Mouse (Mus musculus) limb, embryonic 15.5 days (tissue): ENCODE measurements around the gene Mpp6. TPM values are rescaled to one million over a fixed set of nuclear protein-coding genes. Genes with fewer than 3 reads are reported as not detected.

ENCODE experiments used
- ATAC-seq: fragments of 200-750 bp; cut with Nextera tagmentation; 2 replicates; pipeline ENCODE4 v1.8.0; 2017; ENCODE audit warnings: low read depth, moderate TSS enrichment; ENCODE audit not compliant: insufficient number of reproducible peaks, low FRiP score, low TSS enrichment
- H3K27ac ChIP-seq: fragments of 300-500 bp; sonication (generic); 2 replicates; pipeline ENCODE4 v1.5.1; 2015; ENCODE audit warnings: moderate library complexity, mild to moderate bottlenecking, inconsistent platforms
- H3K27me3 ChIP-seq: fragments of 300-500 bp; sonication (generic); 2 replicates; pipeline ENCODE4 v1.6.1; 2015; ENCODE audit warnings: inconsistent platforms
- H3K36me3 ChIP-seq: fragments of 300-500 bp; sonication (generic); 2 replicates; pipeline ENCODE4 v1.6.1; 2015; ENCODE audit warnings: inconsistent platforms
- H3K4me1 ChIP-seq: fragments of 300-500 bp; sonication (generic); 2 replicates; pipeline ENCODE4 v1.6.1; 2015; ENCODE audit warnings: inconsistent platforms
- H3K4me2 ChIP-seq: fragments of 300-500 bp; sonication (generic); 2 replicates; pipeline ENCODE4 v1.6.1; 2015; ENCODE audit warnings: mild to moderate bottlenecking, inconsistent platforms
- H3K4me3 ChIP-seq: fragments of 300-500 bp; sonication (generic); 2 replicates; pipeline ENCODE4 v1.5.1; 2015; ENCODE audit warnings: mild to moderate bottlenecking, inconsistent platforms
- H3K9ac ChIP-seq: fragments of 300-500 bp; sonication (generic); 2 replicates; pipeline ENCODE4 v1.6.1; 2015; ENCODE audit warnings: inconsistent platforms
- H3K9me3 ChIP-seq: fragments of 300-500 bp; sonication (generic); 2 replicates; pipeline ENCODE4 v1.6.1; 2016; ENCODE audit warnings: inconsistent platforms
- WGBS: fragments of 180-500 bp; shearing (Covaris S2); methylation state at CpG from one replicate; pipeline ENCODE4 v1.1.7; 2015; 5-methylcytosine and 5-hydroxymethylcytosine counted together
- polyA plus RNA-seq: library from polyadenylated mRNA; unstranded; fragments of >200 nt; fragmentation: Nextera tagmentation; extraction: Ambion mirVana; gene quantifications from 2 replicates; pipeline ENCODE4 v1.2.1, GENCODE M21; 2015

The Mpp6 gene
- polyA plus RNA-seq, 1 experiment from 2014 or later: 56.9 TPM

GRCm38 (mm10) chr6:50111111-50111655 lies 1.1 kb downstream of the Mpp6 start:
- Histone ChIP-seq H3K9me3 (no peaks in the 10 kb centered on the region), H3K27me3 (0 out of 2 replicates have a peak, but pooled peaks cover 7% of the 10 kb centered on the region), H3K36me3 (no peaks in the 10 kb centered on the region), H3K4me3 (peak overlapping the region; percentile 79), H3K4me1 (peaks cover 14% of the 10 kb centered on the region), H3K4me2 (peak overlapping the region; percentile 84), H3K9ac (peak overlapping the region; percentile 70), H3K27ac (peak overlapping the region; percentile 85; the same call in 1 of the 2 replicates)
- no peak for ATAC-seq
- 7% methylated on average over 6 of the region's 6 CpGs for WGBS

GRCm38 (mm10) chr6:50112775-50113174 lies 2.7 kb downstream of the Mpp6 start:
- Histone ChIP-seq H3K9me3 (no peaks in the 10 kb centered on the region), H3K4me1 (peaks cover 14% of the 10 kb centered on the region), H3K4me3 (peak overlapping the region; percentile 5; the same call in 1 of the 2 replicates), H3K9ac (no peak overlapping the region), H3K4me2 (no peak overlapping the region), H3K27me3 (0 out of 2 replicates have a peak, but pooled peaks cover 7% of the 10 kb centered on the region), H3K36me3 (no peaks in the 10 kb centered on the region), H3K27ac (0 out of 2 replicates have a peak overlapping the region, but pooled peaks have one; percentile 22)
- ATAC-seq: peak; percentile 73
- 1% methylated on average over 8 of the region's 8 CpGs for WGBS

GRCm38 (mm10) chr6:50114280-50114679 lies 4.2 kb downstream of the Mpp6 start:
- no peak overlapping the region for H3K9ac ChIP-seq
- no peak overlapping the region for H3K27ac ChIP-seq
- H3K27me3 ChIP-seq: no peaks in the 10 kb centered on the region
- peaks cover 10% of the 10 kb centered on the region for H3K4me1 ChIP-seq
- H3K36me3 ChIP-seq: no peaks in the 10 kb centered on the region
- no peaks in the 10 kb centered on the region for H3K9me3 ChIP-seq
- ATAC-seq: no peak
- WGBS: 87% methylated on average over 6 of the region's 6 CpGs
- H3K4me3 ChIP-seq: no peak overlapping the region
- H3K4me2 ChIP-seq: no peak overlapping the region

GRCm38 (mm10) chr6:50120931-50121330 lies 10.9 kb downstream of the Mpp6 start:
- H3K9ac ChIP-seq: no peak overlapping the region
- no peaks in the 10 kb centered on the region for H3K27me3 ChIP-seq
- no peaks in the 10 kb centered on the region for H3K9me3 ChIP-seq
- no peak overlapping the region for H3K4me2 ChIP-seq
- H3K27ac ChIP-seq: no peak overlapping the region
- no peaks in the 10 kb centered on the region for H3K4me1 ChIP-seq
- H3K36me3 ChIP-seq: peaks cover 4% of the 10 kb centered on the region; the same call in 1 of the 2 replicates
- 86% methylated on average over 1 of the region's 1 CpGs for WGBS
- H3K4me3 ChIP-seq: no peak overlapping the region
- ATAC-seq: no peak

- Histone ChIP-seq H3K4me1 (no peaks in the 10 kb centered on the region), H3K27me3 (no peaks in the 10 kb centered on the region), H3K4me2 (no peak overlapping the region), H3K9ac (no peak overlapping the region), H3K9me3 (no peaks in the 10 kb centered on the region), H3K4me3 (no peak overlapping the region), H3K36me3 (peaks cover 4% of the 10 kb centered on the region; the same call in 1 of the 2 replicates), H3K27ac (no peak overlapping the region)
- ATAC-seq: no peak
- WGBS: 95% methylated on average over 4 of the region's 4 CpGs
Measured at GRCm38 (mm10) chr6:50122835-50123234, 12.8 kb downstream of the Mpp6 start.

- Histone ChIP-seq H3K4me1 (no peaks in the 10 kb centered on the region), H3K4me3 (no peak overlapping the region), H3K4me2 (no peak overlapping the region), H3K9ac (no peak overlapping the region), H3K36me3 (peaks cover 5% of the 10 kb centered on the region; the same call in 1 of the 2 replicates), H3K27me3 (no peaks in the 10 kb centered on the region), H3K27ac (no peak overlapping the region), H3K9me3 (no peaks in the 10 kb centered on the region)
- 91% methylated on average over 2 of the region's 2 CpGs for WGBS
- no peak for ATAC-seq
Measured at GRCm38 (mm10) chr6:50124197-50124596, 14.2 kb downstream of the Mpp6 start.

- WGBS: 95% methylated on average over 2 of the region's 2 CpGs
- Histone ChIP-seq H3K36me3 (peaks cover 8% of the 10 kb centered on the region), H3K4me1 (no peaks in the 10 kb centered on the region), H3K9ac (no peak overlapping the region), H3K4me2 (no peak overlapping the region), H3K27ac (no peak overlapping the region), H3K27me3 (no peaks in the 10 kb centered on the region), H3K4me3 (no peak overlapping the region), H3K9me3 (no peaks in the 10 kb centered on the region)
- no peak for ATAC-seq
Measured at GRCm38 (mm10) chr6:50126331-50126730, 16.3 kb downstream of the Mpp6 start.

- 92% methylated on average over 6 of the region's 6 CpGs for WGBS
- Histone ChIP-seq H3K4me2 (no peak overlapping the region), H3K4me3 (no peak overlapping the region), H3K27ac (no peak overlapping the region), H3K9ac (no peak overlapping the region), H3K9me3 (no peaks in the 10 kb centered on the region), H3K36me3 (peaks cover 8% of the 10 kb centered on the region), H3K27me3 (no peaks in the 10 kb centered on the region), H3K4me1 (no peaks in the 10 kb centered on the region)
- ATAC-seq: no peak
Measured at GRCm38 (mm10) chr6:50127536-50127935, 17.5 kb downstream of the Mpp6 start.

GRCm38 (mm10) chr6:50137651-50138050 lies 27.6 kb downstream of the Mpp6 start:
- no peak for ATAC-seq
- WGBS: 80% methylated on average over 3 of the region's 3 CpGs
- no peaks in the 10 kb centered on the region for H3K27me3 ChIP-seq

GRCm38 (mm10) chr6:50139526-50139925 lies 29.5 kb downstream of the Mpp6 start:
- ATAC-seq: no peak
- H3K4me1 ChIP-seq: no peaks in the 10 kb centered on the region
- no peak overlapping the region for H3K9ac ChIP-seq
- H3K4me2 ChIP-seq: no peak overlapping the region
- H3K27ac ChIP-seq: no peak overlapping the region
- H3K36me3 ChIP-seq: no peaks in the 10 kb centered on the region
- H3K9me3 ChIP-seq: no peaks in the 10 kb centered on the region
- WGBS: 90% methylated on average over 3 of the region's 3 CpGs
- H3K4me3 ChIP-seq: no peak overlapping the region
- H3K27me3 ChIP-seq: no peaks in the 10 kb centered on the region

More at GRCm38 (mm10) chr6:50137651-50138050, 27.6 kb downstream of the Mpp6 start:
- Histone ChIP-seq H3K4me2 (no peak overlapping the region), H3K36me3 (no peaks in the 10 kb centered on the region), H3K9me3 (no peaks in the 10 kb centered on the region), H3K27ac (no peak overlapping the region), H3K4me3 (no peak overlapping the region), H3K4me1 (no peaks in the 10 kb centered on the region), H3K9ac (no peak overlapping the region)

- H3K9ac ChIP-seq: no peak overlapping the region
- H3K4me2 ChIP-seq: no peak overlapping the region
- no peaks in the 10 kb centered on the region for H3K4me1 ChIP-seq
- no peak for ATAC-seq
- no peaks in the 10 kb centered on the region for H3K9me3 ChIP-seq
- no peaks in the 10 kb centered on the region for H3K27me3 ChIP-seq
- no peak overlapping the region for H3K27ac ChIP-seq
- no peak overlapping the region for H3K4me3 ChIP-seq
- H3K36me3 ChIP-seq: no peaks in the 10 kb centered on the region
Measured at GRCm38 (mm10) chr6:50146158-50146557, 36.1 kb downstream of the Mpp6 start.

GRCm38 (mm10) chr6:50149378-50149777 lies 39.3 kb downstream of the Mpp6 start:
- ATAC-seq: no peak
- H3K4me2 ChIP-seq: no peak overlapping the region
- no peaks in the 10 kb centered on the region for H3K27me3 ChIP-seq
- no peaks in the 10 kb centered on the region for H3K9me3 ChIP-seq
- H3K4me1 ChIP-seq: no peaks in the 10 kb centered on the region
- no peak overlapping the region for H3K27ac ChIP-seq
- no peak overlapping the region for H3K4me3 ChIP-seq
- WGBS: 78% methylated on average over 4 of the region's 4 CpGs
- no peak overlapping the region for H3K9ac ChIP-seq
- H3K36me3 ChIP-seq: no peaks in the 10 kb centered on the region

GRCm38 (mm10) chr6:50159842-50160241 lies 49.8 kb downstream of the Mpp6 start:
- Histone ChIP-seq H3K9ac (no peak overlapping the region), H3K27me3 (no peaks in the 10 kb centered on the region), H3K4me2 (no peak overlapping the region), H3K4me1 (no peaks in the 10 kb centered on the region), H3K27ac (no peak overlapping the region), H3K36me3 (no peaks in the 10 kb centered on the region; the same call in 1 of the 2 replicates), H3K4me3 (no peak overlapping the region), H3K9me3 (no peaks in the 10 kb centered on the region)
- WGBS: 83% methylated on average over 6 of the region's 6 CpGs
- no peak for ATAC-seq
